Mouse (Mus musculus) heart, postnatal 25 days (tissue): ENCODE data around the gene Sh3kbp1. TPM values are rescaled to one million over a fixed set of nuclear protein-coding genes. Genes with fewer than 3 reads are reported as not detected.

Experiments used
- DNase-seq: peaks from one replicate; pipeline ENCODE4 v3.0.0; 2022; ENCODE audit warnings: low spot score
- intact Hi-C: fragments of 180-260 bp; cut with DNase I; formaldehyde crosslinking; loops from one replicate; pipeline ENCODE4 v1.15.1; 2025
- total RNA-seq, 2 experiments: library from RNA; stranded (reverse); gene quantifications; 2 replicates each; pipeline ENCODE4 v1.2.3; 2021

Sh3kbp1 gene
- total RNA-seq, 2 experiments from 2014 or later: 143 to 148 TPM

DNA sequence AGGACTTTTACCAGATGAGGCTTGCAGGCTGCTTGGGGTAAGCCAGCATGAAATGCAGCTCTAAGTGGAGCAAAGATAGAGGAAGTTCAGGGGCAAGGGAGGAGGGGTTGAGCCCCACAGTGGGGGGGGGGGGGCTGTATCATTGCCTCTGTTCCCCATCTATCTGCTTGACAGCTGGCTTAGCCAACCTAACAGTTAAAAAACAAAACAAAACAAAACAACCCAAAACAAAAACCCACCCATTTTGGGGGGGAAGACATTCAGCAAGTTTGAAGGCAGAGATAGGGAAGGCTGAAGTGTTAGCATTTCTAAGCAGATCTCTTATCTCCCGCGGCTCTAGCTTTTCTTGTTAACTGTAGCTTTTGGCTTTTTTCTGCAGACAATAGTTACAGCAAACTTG, 49.2 kb downstream of the Sh3kbp1 start:
- intact Hi-C loops: no loop called here
- no peak for DNase-seq

- intact Hi-C loops: no loop called here
- no peak for DNase-seq
These were observed 50.7 kb downstream of the Sh3kbp1 start for GRCm38 (mm10) chrX:159677585-159678319.

- no peak for DNase-seq
- intact Hi-C loops: no loop called here
These were observed 51.3 kb downstream of the Sh3kbp1 start for GRCm38 (mm10) chrX:159678320-159678835.

DNA sequence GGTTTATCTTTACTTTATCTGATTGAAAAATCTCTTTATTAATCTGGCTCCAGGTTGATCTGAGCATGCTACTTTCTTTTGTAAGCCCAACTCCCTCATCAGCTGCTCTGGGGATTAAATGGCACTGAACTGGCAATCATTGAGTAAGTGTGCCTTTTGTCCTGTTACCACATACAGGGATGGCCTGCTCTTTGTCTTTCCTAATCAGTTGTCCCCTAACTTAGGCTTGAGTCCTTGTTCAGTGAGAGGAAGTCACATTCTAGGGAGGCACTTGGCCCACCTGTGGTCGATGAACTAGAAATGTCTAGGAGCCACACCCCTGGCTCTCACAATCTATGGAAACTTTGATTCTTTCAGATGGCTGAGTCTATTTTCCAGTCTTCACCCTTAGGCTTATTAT, 58.4 kb downstream of the Sh3kbp1 start:
- intact Hi-C loops: no loop called here
- DNase-seq: no peak

DNA sequence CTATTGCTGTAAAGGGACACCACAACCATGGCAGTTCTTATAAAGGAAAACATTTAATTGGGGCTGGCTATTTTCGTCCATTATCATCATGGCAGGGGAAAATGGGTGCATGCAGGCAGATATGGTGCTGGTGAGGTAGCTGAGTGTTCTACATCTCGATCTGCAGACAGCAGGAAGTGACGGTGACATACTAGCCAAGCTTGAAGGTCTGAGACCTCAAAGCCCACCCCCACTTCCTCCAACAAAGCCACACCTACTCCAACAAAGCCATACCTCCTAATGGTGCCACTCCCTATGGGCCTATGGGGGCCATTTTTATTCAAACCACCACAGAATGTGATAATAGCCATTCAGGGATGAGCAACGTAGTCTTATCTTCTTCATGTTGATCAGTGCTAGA, 59.8 kb downstream of the Sh3kbp1 start:
- no peak for DNase-seq
- intact Hi-C loops: no loop called here

DNA sequence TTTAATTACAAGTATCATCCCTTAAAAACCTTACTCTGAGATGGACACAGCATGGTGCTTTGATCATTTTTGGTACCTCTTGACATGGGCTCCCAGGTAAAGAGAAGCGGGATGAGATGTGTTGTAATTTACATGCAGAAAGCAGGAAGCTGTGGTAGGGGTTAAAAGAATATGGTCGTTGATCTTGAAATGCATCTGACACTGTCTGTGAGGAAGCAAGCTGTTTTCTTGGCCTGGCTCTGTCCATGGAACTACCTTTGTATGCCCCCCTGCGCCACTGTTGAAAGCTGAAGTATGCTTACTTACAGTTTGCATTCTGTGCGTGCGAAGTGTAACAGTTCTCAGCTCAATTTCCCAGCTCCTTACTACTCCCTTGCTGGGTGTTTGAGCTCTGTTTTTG, 61.6 kb downstream of the Sh3kbp1 start:
- intact Hi-C loops: no loop called here
- DNase-seq: no peak

DNA sequence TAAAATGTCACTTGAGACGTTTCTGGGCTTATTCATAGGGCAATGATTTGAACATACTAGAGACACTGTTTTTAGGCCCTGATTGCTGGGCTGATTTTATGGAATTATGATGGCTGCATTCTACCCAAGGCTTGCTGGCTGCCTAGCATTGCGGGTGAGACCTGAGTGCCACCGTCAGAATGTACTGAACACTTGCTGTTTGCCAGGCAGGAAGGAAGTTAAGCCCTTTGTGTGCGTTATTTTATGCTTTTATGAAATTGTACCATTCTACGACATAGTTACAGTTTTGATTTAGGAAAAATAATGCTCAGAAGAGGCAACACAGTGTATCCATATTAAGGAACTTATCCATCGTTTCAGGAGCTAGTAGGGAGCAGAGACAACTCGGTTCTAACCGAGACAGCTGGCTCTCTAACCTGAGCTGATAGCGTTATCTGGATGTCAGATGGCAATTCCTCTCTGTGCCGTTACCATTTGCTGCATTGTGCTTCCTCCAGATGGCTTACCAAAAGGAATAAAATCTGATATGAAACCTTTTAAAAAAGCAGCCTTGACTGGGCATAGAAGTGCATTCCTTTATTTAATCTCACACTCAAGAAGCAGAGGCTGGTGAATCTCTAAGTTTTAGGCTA, 62.8 kb downstream of the Sh3kbp1 start:
- no peak for DNase-seq
- intact Hi-C loops: no loop called here

- DNase-seq: no peak
- intact Hi-C loops: no loop called here
These were observed 66.1 kb downstream of the Sh3kbp1 start for GRCm38 (mm10) chrX:159693126-159693525.

DNA sequence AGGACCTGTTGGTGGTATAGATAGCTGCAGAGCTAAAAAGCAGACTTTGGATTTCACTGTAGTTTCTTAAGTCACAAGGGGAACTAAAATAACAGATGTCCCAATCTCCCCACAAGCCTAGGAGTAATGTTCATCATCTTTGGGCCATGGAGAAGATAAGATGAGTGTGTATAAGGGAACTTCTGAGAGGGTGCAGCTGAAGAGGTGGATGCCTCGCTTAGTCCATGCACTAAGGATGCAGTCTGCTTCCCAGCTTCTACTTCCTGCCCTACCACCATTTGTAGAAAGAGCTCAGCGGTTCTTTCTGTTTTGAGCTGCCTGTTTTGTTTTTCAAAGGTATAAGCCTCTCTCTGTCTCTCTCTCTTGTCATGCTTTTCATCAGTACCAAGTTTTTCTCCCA, 69.5 kb downstream of the Sh3kbp1 start:
- intact Hi-C loops: no loop called here
- no peak for DNase-seq

DNA sequence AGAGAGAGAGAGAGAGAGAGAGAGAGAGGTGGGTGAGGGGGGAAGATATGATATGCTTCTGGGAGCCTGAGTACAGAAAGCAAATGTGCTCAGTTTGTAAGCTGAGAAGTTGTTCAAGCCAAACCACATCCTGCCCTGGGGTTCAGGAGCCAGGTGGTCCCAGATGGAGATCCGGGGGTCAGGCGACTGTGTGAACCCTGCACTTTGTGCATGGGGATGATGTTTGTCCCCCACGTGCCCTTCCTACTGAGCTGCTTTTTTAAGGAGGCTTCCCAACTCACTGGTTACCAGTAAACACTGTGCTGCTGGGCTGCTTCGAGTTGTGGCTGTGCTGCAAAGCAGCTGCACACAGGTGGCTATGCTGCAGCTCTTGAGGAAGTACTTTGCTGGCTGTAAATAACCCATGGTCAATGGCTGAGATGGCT, 70.0 kb downstream of the Sh3kbp1 start:
- intact Hi-C loops: no loop called here
- no peak for DNase-seq

GRCm38 (mm10) chrX:159702850-159703249, 75.8 kb downstream of the Sh3kbp1 start:
- DNase-seq: no peak

GRCm38 (mm10) chrX:159704381-159705004, 77.4 kb downstream of the Sh3kbp1 start:
- DNase-seq: no peak
- intact Hi-C loops: no loop called here

More at GRCm38 (mm10) chrX:159702850-159703249, 75.8 kb downstream of the Sh3kbp1 start:
- intact Hi-C loops: no loop called here

DNA sequence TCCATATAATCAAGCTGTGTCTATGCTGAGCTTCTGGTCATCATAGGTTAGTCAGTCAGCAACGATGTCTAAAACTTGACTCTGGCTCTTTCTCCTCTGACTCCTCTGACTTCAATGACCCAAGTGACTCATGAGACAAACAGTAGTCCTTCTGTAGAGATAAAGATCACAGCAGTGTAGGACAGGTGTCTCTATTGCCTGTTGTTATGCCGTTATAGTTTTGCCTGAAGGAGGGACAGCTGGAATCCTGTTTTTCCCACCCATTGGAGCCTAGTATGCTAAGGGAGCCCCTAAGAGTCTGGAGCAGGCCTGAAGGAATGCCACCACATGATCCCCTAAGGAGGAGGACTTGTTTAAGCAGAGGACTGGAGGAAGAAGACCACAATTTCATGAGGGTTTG, 78.3 kb downstream of the Sh3kbp1 start:
- no peak for DNase-seq
- intact Hi-C loops: no loop called here

DNA sequence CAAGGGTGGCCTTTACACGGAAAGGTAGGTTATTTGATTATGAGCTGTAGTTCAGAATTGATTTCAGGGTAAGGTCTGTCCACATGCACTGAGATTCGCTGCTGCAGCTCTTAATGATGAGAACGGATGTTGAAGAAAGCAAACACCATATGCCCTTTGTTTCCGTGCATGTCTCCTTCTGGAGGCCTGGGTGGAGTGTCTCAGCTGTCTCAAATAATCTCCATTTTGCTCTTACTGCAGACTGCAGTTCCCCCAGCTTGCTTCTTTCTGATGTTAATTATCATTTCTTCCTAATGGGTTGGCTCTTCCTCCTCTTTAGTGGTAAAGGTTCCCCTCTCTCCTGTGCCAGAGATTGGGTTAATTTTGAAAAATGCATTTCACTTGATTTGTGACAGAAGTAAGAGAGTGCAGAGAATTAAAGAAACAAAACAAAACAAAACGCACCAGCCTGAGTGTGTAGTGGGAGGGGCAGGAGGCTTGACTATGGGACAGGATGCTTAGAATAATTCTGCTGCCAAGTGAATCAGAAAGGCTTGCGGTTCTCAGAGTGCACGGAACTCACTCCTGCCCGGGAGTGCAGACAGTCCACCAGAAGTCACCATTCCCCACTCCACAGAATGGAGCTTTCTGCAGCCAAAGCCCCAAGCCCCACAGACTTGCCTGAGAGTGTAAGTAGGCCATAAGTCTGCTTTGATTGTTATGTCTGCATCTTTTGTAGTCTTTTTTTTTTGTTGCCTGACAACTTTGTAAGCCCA, 81.2 kb downstream of the Sh3kbp1 start:
- DNase-seq: no peak
- intact Hi-C loops: no loop called here

DNA sequence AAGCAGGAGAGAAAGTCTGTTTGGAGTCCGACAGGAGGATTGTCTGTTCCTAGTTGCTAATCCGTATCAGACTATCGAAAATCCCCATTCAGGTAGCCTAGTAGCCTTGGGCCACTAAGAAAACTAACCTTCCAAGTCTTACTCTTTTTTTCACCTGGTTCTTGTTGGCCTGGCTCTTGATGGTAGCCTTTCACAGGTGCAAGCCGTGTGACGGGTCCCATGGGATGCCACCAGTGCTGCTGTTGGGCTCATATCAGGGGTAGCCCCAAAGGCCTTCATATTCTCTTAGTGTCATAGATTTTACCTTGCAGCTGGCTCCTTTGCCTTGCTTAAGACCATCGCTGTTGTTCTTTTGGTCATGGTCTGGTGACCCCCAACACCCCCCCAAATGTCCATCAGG, 82.2 kb downstream of the Sh3kbp1 start:
- intact Hi-C loops: no loop called here
- DNase-seq: no peak

DNA sequence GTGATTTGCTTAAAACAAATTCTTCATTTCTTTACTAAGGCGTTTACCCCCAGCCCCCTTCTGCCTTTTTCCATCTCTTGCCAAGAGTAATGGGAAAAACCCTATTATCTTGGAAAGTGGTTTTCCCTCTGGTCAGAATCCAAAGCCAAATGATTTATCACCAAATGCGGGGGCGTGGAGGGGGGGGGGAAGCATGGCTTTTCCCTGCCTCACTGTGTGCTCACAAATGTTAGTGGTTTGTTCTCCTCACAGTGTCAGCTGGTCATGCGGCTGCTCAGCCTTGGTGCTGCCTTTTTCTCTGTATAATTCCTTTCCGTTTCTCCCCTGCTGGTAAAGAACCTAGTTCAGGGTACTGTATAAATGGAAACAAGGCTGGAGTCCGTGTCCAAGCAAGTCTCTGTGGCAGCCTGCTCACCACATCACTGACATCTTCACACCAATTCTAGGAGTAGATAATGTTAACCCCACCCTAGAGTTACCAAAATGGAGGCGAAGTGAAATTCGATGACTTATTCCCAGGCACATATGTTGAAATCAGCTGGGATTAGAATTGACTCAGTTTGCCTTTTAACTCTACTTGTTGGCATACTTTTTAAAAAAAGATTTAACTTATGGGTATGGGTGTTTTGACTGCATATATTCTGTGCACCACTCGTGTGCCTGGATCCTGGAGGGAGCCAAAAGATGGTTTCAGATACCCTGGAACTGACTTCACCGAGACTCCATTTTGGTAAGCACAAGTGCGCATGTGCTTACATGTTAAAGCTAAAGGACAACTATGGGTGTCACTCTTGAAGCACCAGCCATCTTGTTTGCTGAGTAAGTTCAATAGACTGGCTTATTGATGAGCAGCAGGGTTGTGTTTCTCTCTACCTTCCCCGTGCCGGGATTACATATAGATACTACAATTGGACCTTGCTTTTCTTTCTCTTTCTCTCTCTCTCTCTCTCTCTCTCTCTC, 84.3 kb downstream of the Sh3kbp1 start:
- intact Hi-C loops: no loop called here
- no peak for DNase-seq

GRCm38 (mm10) chrX:159713191-159713590, 86.1 kb downstream of the Sh3kbp1 start:
- no peak for DNase-seq
- intact Hi-C loops: no loop called here

GRCm38 (mm10) chrX:159721390-159721789, 94.3 kb downstream of the Sh3kbp1 start:
- intact Hi-C loops: no loop called here

DNA sequence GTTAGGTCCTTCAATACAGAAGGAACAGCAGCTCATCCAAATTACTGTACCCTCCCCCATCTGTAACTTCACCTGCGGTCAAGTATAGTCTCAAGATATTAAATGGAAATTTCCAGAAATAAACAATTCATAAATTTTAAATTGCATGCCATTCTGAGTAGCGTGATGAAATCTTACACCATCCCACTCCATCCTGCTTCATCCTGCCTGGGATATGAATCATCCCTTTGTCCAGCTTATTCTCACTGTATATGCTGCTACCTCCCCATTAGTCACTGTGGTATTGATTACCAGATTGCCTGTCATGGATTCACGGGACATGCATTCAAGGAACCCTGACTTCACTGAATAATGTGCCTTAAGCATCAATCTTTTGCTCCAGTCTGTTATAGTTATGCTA, 104.3 kb downstream of the Sh3kbp1 start:
- no peak for DNase-seq
- intact Hi-C loops: no loop called here

More at GRCm38 (mm10) chrX:159721390-159721789, 94.3 kb downstream of the Sh3kbp1 start:
- no peak for DNase-seq
